Mouse (Mus musculus): Measurements from ENCODE around the gene Taar7d.
"Not testable (repeated sequence)": the region's sequence is repeated elsewhere in the genome, so short reads cannot be mapped to it uniquely, and the experiment has no call there.

Taar7d gene

DNA sequence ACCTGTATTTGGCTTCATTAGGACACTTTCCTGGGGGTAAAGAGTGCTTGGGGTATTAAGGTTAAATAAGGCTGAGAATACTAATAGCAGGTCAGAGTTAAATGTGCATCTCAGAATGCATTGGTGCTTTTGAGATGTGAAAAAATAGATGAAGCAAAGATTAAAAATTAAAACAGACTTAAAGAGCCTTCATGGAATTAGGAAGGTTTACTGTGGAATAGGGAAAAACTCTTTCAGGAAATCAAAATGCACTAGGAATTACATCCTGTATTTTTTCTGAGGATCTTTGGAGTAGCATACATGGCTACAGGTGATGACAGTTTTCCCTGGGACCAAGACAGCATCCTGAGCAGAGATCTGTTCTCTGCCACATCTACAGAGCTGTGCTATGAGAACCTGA lies at the start of gene Taar7d:
Taar7d (plus strand) TSS at position 301 of the 400 bp plus-strand sequence.
- DNase-seq (ENCODE audit: low spot score in 2 of 2), result no peak

DNA sequence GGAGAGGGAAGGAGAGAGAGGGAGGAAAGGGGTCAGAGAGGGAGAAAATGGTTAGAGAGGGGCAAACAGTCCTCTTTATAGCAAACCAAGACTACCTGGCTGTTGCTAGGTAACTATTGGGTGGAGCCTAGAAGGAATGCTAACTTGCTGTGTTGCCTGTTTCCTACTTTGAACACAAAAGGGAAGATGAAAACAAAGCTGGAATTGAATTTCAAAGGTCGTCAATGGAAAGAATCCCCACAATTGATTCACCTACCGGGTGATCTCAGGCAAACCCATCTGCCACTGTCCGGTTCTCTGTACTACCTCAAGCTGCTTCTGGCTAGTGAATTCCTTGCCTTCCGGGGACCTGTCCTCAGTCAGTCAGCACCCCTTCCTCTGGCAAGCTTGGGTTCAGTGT lies 49.1 kb upstream of the Taar7d start:
- DNase-seq (ENCODE audit: low spot score in 2 of 2), result no peak

- peak; percentile 31 to 47 for DNase-seq (ENCODE audit: low spot score in 2 of 2)
These were observed 47.9 kb upstream of the Taar7d start for GRCm38 (mm10) chr10:23978901-23979705.

GRCm38 (mm10) chr10:23985546-23985945 lies 41.5 kb upstream of the Taar7d start, which contains the start of gene Taar6:
TSS of gene Taar6 (minus strand) at chr10:23985646.
- no peak for DNase-seq (ENCODE audit: low spot score in 2 of 2)

GRCm38 (mm10) chr10:23986419-23986818 lies 40.6 kb upstream of the Taar7d start:
- DNase-seq (ENCODE audit: low spot score in 2 of 2), result no peak

GRCm38 (mm10) chr10:23993381-23993780 lies 33.6 kb upstream of the Taar7d start, which contains the start of gene Taar7a:
TSS of gene Taar7a (minus strand) at chr10:23993481.
- no peak for DNase-seq (ENCODE audit: low spot score in 2 of 2)

- DNase-seq (ENCODE audit: low spot score in 2 of 2), result no peak
These were observed 27.4 kb upstream of the Taar7d start, which contains the start of gene Taar7b for GRCm38 (mm10) chr10:23999639-24000038. TSS of gene Taar7b (plus strand) at chr10:23999939.

DNA sequence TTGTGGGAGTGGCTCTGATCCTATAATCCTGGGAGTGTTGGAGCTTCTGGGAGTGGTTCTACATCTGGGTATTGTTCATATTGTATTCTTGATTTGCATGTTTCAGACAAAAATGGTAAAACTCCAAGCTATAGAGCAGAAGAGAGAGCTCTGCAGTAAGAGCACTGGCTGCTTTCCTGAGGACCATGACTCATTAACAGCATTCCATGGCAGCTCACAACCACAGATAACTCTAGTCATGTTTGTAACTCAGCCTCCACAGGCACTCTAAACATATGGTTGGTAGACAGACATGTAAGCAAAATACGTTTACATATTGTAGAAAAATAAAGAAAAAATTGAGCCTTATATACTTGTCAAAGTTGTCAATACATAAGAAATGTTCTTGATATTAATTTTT lies 20.6 kb upstream of the Taar7d start:
- DNase-seq (ENCODE audit: low spot score in 2 of 2), result no peak

- no peak for DNase-seq (ENCODE audit: low spot score in 2 of 2)
These were observed 20.0 kb upstream of the Taar7d start for GRCm38 (mm10) chr10:24007034-24007433.

GRCm38 (mm10) chr10:24008143-24008542 lies 18.9 kb upstream of the Taar7d start:
- no peak for DNase-seq (ENCODE audit: low spot score in 2 of 2)

DNA sequence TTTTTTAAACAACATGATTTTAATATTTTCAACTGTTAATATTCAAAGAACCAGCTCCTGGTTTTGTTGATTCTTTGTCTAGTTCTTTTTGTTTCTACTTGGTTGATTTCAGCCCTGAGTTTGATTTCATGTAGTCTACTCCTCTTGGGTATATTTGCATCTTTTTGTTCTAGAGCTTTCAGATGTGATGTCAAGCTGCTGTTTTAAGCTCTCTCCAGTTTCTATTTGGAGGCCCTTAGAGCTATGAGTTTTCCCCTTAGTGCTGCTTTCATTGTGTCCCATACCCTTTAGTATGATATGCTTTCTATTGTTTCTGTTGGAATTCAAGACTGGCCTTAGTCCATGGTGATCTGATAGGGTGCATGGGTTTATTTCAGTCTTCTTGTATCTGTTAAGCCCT lies 4.3 kb downstream of the Taar7d start:
- no peak for DNase-seq (ENCODE audit: low spot score in 2 of 2)

GRCm38 (mm10) chr10:24037314-24037713 lies 10.3 kb downstream of the Taar7d start, which contains the start of gene Taar7e:
TSS of gene Taar7e (plus strand) at chr10:24037614.
- DNase-seq (ENCODE audit: low spot score in 2 of 2), result no peak

GRCm38 (mm10) chr10:24040120-24040869 lies 13.3 kb downstream of the Taar7d start:
- DNase-seq (ENCODE audit: low spot score in 2 of 2), result no peak

GRCm38 (mm10) chr10:24049210-24049609 lies 22.2 kb downstream of the Taar7d start, which contains the start of gene Taar7f:
TSS of gene Taar7f (plus strand) at chr10:24049510.
- DNase-seq (ENCODE audit: low spot score in 2 of 2), result no peak

GRCm38 (mm10) chr10:24052039-24052438 lies 25.0 kb downstream of the Taar7d start:
- no peak for DNase-seq (ENCODE audit: low spot score in 2 of 2)

DNA sequence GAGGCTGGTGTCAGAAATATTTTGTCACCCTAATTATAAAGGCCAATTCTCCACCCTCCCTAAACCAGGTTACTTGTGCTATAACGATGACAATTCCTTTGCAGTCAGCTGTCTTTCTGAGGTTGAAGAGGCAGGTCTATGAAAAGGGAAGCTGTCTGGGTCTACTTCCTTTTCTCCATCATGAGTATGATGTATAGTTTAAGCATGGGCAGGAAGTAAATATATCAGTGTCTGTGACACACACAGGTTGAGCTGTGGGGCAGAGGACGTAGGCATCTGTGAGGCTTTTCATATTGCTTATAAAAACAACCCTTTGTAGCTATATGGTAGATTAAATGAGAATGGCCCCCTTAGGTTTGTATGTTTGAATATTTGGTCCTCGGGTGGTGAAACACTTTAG lies 32.0 kb downstream of the Taar7d start:
- DNase-seq (ENCODE audit: low spot score in 2 of 2), result no peak

GRCm38 (mm10) chr10:24074751-24075150 lies 47.7 kb downstream of the Taar7d start:
- DNase-seq (ENCODE audit: low spot score in 2 of 2), result not testable (repeated sequence)

DNA sequence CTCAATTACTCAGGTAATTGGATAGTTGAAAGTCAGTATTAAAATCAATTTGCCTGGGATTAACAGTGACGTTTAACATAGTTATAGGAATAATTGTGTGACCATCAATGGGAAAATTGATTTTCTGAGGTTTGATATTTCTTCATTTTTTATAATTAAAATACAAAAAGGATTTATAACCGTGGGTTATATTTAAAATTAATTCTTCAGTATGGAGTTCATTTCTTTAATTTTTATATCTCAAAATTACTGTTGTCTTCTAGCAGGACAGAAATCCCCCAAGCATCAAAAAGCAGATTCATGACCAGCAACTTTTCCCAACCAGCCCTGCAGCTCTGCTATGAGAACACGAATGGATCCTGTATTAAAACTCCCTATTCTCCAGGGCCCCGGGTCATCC lies 49.2 kb downstream of the Taar7d start, which contains the start of gene Taar8a:
Taar8a (plus strand) TSS at position 301 of the 400 bp plus-strand sequence.
- DNase-seq (ENCODE audit: low spot score in 2 of 2), result not testable (repeated sequence)
